Mouse (Mus musculus) Patski (cell line): ENCODE results near the gene Fsd1. TPM values are rescaled to one million over a fixed set of nuclear protein-coding genes. Genes with fewer than 3 reads are reported as not detected.

Experiments
- ATAC-seq: fragments of 100-300 bp; one replicate; pipeline ENCODE4 v1.8.0; 2021
- CTCF ChIA-PET: fragments of 350-600 bp; sonication (Branson Sonifier 250); formaldehyde crosslinking; loops from one replicate; lab custom pipeline; 2022; ENCODE audit warnings: inconsistent platforms; lab: Charles Lee
- POLR2A ChIA-PET: fragments of 350-600 bp; sonication (Branson Sonifier 250); formaldehyde crosslinking; loops from one replicate; lab custom pipeline; 2022; ENCODE audit warnings: antibody characterized with exemption, inconsistent platforms; lab: Charles Lee
- DNase-seq: peaks from one replicate; pipeline ENCODE4 v3.0.0-alpha.2; 2011; ENCODE audit warnings: low read depth, low spot score
- H3K27me3 ChIP-seq: fragments of 371-371 bp; one replicate; pipeline ENCODE4 v1.5.1; 2021
- CTCF ChIP-seq: fragments of 100-300 bp; IDR thresholded peaks from one replicate; pipeline ENCODE4 v1.5.1; 2021
- in situ Hi-C: fragments of 300-500 bp; cut with MboI; formaldehyde crosslinking; loops from 3 replicates; pipeline ENCODE4 v1.11.1; 2018; ENCODE audit warnings: low pct_unique_long_range_greater_than_20kb, mixed read lengths
- polyA plus RNA-seq: library from polyadenylated mRNA; unstranded; gene quantifications from one replicate; pipeline ENCODE4 v1.2.3, GENCODE M21; 2021

Fsd1 gene
- polyA plus RNA-seq, 1 experiment from 2014 or later, result 26.2 TPM

GRCm38 (mm10) chr17:56023386-56023785 lies 37.1 kb downstream of the Fsd1 start:
- H3K27me3 ChIP-seq, result no peaks in the 10 kb centered on the region
- ChIA-PET POLR2A (interaction anchor here (0.6 kb wide), 2 partner anchors 136 to 362 kb away, joined by 3 to 5 read pairs; no protein-coding TSS in a partner anchor), CTCF (interaction anchor here (1.1 kb wide), 1 partner anchor 10 kb away, joined by 4 read pairs; no protein-coding TSS in a partner anchor)
- no peak for ATAC-seq
- TF ChIP-seq CTCF, result no peak
- DNase-seq, result no peak
- in situ Hi-C loops, result loop anchor here (25.0 kb wide), 1 partner anchor 311 kb away; the partner anchor contains the start of gene Pot1b

GRCm38 (mm10) chr17:56024476-56024875 lies 38.2 kb downstream of the Fsd1 start:
- no peaks in the 10 kb centered on the region for H3K27me3 ChIP-seq
- in situ Hi-C loops, result loop anchor here (25.0 kb wide), 1 partner anchor 312 kb away; the partner anchor contains the start of gene Pot1b
- no peak for DNase-seq
- no peak for TF ChIP-seq CTCF
- ChIA-PET CTCF (interaction anchor here (1.3 kb wide), 1 partner anchor 15 kb away, joined by 3 read pairs; no protein-coding TSS in a partner anchor), POLR2A (no interaction called here)
- ATAC-seq, result no peak

DNA sequence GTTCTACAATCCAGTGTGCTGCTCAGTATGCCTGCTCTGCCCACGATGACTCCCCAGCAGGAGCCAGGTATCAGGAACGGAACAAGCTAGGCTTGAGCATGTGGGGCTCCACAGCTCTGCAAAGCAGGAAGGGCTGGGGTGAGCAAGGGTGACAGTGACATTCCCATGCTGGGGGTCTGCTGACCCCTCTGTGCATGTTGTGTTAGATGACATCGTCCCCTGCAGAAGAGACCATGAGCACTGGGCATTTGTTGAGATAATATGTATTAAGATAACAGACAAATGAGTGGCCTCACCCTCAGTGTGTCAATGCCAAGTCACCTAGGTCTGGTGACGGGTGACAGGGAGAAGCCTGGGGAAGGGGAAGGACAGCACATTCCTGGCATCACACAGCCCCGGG lies 38.6 kb downstream of the Fsd1 start:
- ATAC-seq (no peak), DNase-seq (no peak)
- CTCF ChIA-PET, result interaction anchor here (1.3 to 3.7 kb wide), 2 partner anchors 12 to 16 kb away, joined by 3 to 23 read pairs; partner anchors contain the start of gene Sh3gl1
- H3K27me3 ChIP-seq, result no peaks in the 10 kb centered on the region
- in situ Hi-C loops, result loop anchor here (25.0 kb wide), 1 partner anchor 313 kb away; the partner anchor contains the start of gene Pot1b
- no peak for TF ChIP-seq CTCF
- POLR2A ChIA-PET, result no interaction called here

GRCm38 (mm10) chr17:56026303-56026702 lies 40.0 kb downstream of the Fsd1 start:
- no peaks in the 10 kb centered on the region for H3K27me3 ChIP-seq
- in situ Hi-C loops, result no loop called here
- CTCF ChIA-PET, result interaction anchor here (3.7 kb wide), 1 partner anchor 10 kb away, joined by 23 read pairs; the partner anchor contains the start of gene Sh3gl1
- TF ChIP-seq CTCF, result no peak
- DNase-seq (no peak), ATAC-seq (peak; percentile 89)
- POLR2A ChIA-PET, result no interaction called here

DNA sequence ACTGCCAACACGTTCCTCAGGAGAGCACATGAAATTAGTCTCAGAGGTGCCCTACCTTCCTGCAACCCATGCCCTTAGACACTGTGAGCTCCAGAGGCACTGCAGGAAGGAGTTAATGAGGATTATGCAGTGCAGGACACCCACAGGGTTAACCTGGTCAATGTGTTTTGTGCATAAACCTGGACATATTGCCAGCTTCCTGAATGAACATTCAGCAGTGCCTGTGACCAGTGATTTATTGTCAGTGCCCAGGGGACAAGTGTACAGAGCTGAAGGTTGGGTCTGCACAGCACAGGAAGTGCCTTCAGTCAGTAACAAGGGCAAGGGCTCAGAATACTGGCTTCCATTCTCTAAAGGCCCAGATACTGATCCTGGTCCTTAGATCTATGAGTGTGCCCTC lies 40.6 kb downstream of the Fsd1 start:
- CTCF ChIA-PET, result interaction anchor here (1.1 to 3.7 kb wide), 3 partner anchors 9 to 16 kb away, joined by 3 to 23 read pairs (median 7); partner anchors contain the start of gene Sh3gl1
- H3K27me3 ChIP-seq, result no peaks in the 10 kb centered on the region
- in situ Hi-C loops, result no loop called here
- POLR2A ChIA-PET, result interaction anchor here (1.3 kb wide), 1 partner anchor 9 kb away, joined by 3 read pairs; the partner anchor contains the start of gene Sh3gl1
- ATAC-seq, result no peak
- no peak for TF ChIP-seq CTCF
- DNase-seq, result no peak

DNA sequence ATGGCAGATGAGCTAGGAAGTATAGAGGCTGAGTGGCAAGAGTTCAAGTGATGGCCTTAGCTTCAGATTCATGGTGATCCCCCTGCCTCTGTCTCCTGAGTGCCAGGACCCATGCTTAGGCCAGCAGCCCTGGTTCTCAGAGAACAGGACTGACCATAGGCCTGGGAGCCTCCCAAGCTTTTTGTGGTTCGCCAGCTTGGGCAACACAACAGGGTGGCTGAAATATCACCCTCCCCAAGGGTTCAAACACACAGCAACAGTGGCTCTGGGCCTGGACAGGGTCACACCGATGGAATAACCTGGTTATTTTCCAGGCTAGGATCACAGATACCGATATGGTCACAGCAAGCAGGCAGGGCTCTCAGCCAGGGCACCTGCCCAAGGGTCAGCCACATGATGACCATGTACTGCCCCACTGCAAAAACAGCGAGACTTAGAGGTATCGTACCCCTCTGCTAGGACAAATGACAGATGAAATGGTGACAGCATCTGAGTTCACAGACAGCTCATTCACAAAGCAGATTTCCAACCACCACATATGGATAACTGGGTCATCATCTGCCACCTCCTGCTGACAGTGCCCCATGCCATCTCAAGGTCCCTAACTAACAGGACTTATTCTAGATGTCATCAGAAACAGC lies 41.6 kb downstream of the Fsd1 start:
- ChIA-PET CTCF (interaction anchor here (1.1 to 3.7 kb wide), 4 partner anchors 9 to 19 kb away, joined by 3 to 23 read pairs (median 5); partner anchors contain the start of gene Sh3gl1), POLR2A (interaction anchor here (1.3 kb wide), 1 partner anchor 8 kb away, joined by 3 read pairs; the partner anchor contains the start of gene Sh3gl1)
- in situ Hi-C loops, result no loop called here
- TF ChIP-seq CTCF, result no peak
- H3K27me3 ChIP-seq, result no peaks in the 10 kb centered on the region
- DNase-seq, result no peak
- ATAC-seq, result no peak

- POLR2A ChIA-PET, result interaction anchor here (1.2 kb wide), 2 partner anchors 8 to 10 kb away, joined by 3 read pairs; no protein-coding TSS in a partner anchor
Observed at GRCm38 (mm10) chr17:56030238-56030870, 44.0 kb downstream of the Fsd1 start.

DNA sequence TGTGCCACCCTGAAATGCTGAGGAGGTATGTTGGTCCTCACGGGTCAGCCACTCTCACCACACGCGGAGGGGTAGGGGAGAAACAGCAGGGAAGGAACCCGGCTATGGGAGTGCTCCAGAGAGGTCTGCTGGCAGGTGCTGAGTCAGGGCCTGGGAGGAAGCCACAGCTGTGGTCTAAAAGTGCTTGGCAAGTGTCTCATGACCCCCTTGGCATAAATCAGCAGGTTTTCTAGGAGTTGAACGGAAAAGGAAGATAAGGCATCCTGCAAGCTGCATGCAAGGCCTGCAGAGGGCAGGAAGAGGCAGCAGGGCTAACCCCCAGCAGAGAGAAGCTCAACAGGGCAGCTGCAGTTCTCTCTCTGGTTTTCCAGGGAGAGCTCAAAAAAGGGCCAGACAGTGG lies 44.6 kb downstream of the Fsd1 start:
- in situ Hi-C loops, result no loop called here

More at GRCm38 (mm10) chr17:56030238-56030870, 44.0 kb downstream of the Fsd1 start:
- CTCF ChIA-PET, result interaction anchor here (1.3 to 6.3 kb wide), 5 partner anchors 9 to 49 kb away, joined by 3 to 54 read pairs (median 5); partner anchors contain the start of gene Hdgfl2
- in situ Hi-C loops, result no loop called here
- TF ChIP-seq CTCF, result no peak
- ATAC-seq (no peak), DNase-seq (no peak)
- H3K27me3 ChIP-seq, result no peaks in the 10 kb centered on the region

DNA sequence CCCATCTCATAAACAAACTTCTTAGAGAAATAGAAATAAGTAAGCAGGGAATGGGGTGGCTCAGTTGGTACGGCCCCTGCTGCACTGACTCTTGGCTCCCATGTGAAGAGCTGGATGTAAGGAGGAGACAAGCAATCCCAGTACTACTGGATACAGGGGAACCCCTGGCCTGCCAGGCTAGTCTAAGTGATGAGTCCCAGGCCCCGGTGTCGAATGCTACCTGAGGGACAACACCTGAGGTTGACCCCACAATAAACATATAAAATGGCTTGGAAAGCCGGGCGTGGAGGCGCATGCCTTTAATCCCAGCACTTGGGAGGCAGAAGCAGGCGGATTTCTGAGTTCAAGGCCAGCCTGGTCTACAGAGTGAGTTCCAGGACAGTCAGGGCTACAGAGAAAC lies 45.1 kb downstream of the Fsd1 start:
- H3K27me3 ChIP-seq, result no peaks in the 10 kb centered on the region
- ChIA-PET CTCF (interaction anchor here (1.1 to 7.1 kb wide), 6 partner anchors 9 to 48 kb away, joined by 3 to 54 read pairs (median 8); partner anchors contain the start of genes Chaf1a and Hdgfl2), POLR2A (no interaction called here)
- no peak for TF ChIP-seq CTCF
- no peak for ATAC-seq
- no peak for DNase-seq
- in situ Hi-C loops, result no loop called here

More for the DNA sequence above, 44.6 kb downstream of the Fsd1 start:
- no peak for DNase-seq
- TF ChIP-seq CTCF, result no peak
- ATAC-seq, result peak; percentile 13
- POLR2A ChIA-PET, result interaction anchor here (1.2 kb wide), 1 partner anchor 9 kb away, joined by 3 read pairs; no protein-coding TSS in a partner anchor
- CTCF ChIA-PET, result interaction anchor here (1.1 to 7.1 kb wide), 6 partner anchors 9 to 48 kb away, joined by 3 to 54 read pairs (median 8); partner anchors contain the start of genes Chaf1a and Hdgfl2
- H3K27me3 ChIP-seq, result no peaks in the 10 kb centered on the region

- H3K27me3 ChIP-seq, result no peaks in the 10 kb centered on the region
- in situ Hi-C loops, result no loop called here
- ChIA-PET CTCF (interaction anchor here (1.1 to 7.1 kb wide), 9 partner anchors 8 to 72 kb away, joined by 3 to 54 read pairs (median 3); partner anchors contain the start of genes Chaf1a and Hdgfl2), POLR2A (interaction anchor here (1.1 to 1.3 kb wide), 2 partner anchors 11 to 14 kb away, joined by 4 to 7 read pairs; no protein-coding TSS in a partner anchor)
- peak; percentile 69 for ATAC-seq
- DNase-seq, result no peak
- no peak for TF ChIP-seq CTCF
Observed at GRCm38 (mm10) chr17:56032127-56032733, 45.9 kb downstream of the Fsd1 start.
